Mouse (Mus musculus) cerebellum, adult 11-12 months (tissue): ENCODE measurements around the gene Zbed5.
A peak's percentile ranks its signal among the peaks of the same experiment; 100 is the strongest.
"Not testable (repeated sequence)": the region's sequence is repeated elsewhere in the genome, so short reads cannot be mapped to it uniquely, and the experiment has no call there.

Experiments used
- DNase-seq: peaks from one replicate; pipeline ENCODE4 v3.0.0; 2022

Zbed5 gene

GRCm38 (mm10) chr5:129895198-129896088 lies at the start of gene Zbed5:
Gene Zbed5 (plus strand): TSS chr5:129895723.
- peak; percentile 83 for DNase-seq

GRCm38 (mm10) chr5:129846752-129847557 lies 48.6 kb upstream of the Zbed5 start, which contains the start of gene Sumf2:
Gene Sumf2 (plus strand): TSS chr5:129846986.
- peak; percentile 95 for DNase-seq

DNA sequence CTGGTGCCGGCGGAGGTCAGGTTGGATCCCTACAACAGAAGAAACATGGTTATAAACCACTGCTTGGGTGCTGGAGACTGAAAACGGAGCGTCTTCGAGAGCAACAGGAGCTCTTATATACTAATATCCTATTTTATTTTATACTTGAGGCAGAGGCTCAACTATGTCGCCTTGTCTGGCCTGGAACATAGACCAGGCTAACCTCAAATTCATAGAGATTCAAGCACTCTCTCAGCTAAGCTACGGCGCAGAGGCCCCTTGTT lies 48.0 kb upstream of the Zbed5 start:
- DNase-seq: no peak

GRCm38 (mm10) chr5:129855163-129855562 lies 40.4 kb upstream of the Zbed5 start:
- DNase-seq: no peak

DNA sequence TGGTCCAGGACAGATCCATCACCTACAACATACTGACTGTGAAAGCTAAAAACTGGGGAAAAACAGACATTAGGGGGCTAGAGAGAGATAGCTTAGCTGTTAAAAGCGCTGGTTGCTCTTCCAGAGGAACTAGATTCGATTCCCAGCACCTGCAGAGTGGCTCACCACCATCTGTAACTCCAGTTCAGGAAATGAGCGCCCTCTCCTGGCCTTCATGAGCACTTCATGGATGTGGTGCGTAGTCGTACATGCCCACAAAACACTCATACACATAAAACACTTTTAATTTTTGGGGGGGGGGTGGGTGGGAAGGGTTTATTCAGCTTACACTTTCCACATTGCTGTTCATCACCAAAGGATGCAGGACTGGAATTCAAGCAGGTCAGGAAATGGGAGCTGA lies 39.1 kb upstream of the Zbed5 start:
- no peak for DNase-seq

- no peak for DNase-seq
These were observed 33.2 kb upstream of the Zbed5 start for GRCm38 (mm10) chr5:129862325-129862724.

DNA sequence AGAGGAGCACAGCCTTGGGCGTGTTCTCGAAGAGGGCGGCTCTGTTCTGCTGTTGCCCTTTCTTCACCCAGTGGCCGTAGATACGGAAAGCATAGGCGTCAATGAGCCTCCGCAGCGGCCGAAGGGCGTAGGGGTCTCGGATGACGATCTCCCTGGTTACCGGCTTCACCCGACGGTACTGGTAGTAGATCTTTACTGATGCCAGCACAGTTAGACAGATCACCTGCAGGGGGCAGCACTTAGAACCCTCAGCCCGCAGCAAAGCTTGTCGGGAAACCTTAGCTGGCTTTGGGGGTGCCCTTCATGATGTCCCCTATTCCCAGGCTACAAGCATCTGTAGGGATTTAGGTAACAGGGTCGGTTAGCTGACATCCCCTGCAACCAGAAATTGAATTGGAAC lies 31.1 kb upstream of the Zbed5 start:
- no peak for DNase-seq

DNA sequence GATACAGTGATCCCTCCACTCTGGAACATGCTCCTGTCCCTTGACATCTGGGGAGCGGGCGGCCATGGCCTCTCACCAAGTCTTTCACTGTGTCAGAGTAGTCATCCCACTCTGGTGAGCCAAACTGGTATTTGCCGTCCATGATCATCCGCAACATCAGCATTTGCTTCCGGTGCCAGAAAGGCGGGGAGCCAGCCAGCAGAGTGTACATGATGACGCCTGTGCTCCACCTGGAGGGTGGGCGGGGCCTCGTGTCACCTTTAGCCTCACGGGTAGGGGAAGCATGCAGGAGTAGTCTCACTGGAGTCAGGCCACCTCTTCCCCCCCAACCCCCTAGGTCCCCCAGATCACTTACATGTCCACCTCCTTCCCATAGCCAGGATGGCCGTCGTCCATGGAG lies 29.7 kb upstream of the Zbed5 start:
- DNase-seq: no peak

DNA sequence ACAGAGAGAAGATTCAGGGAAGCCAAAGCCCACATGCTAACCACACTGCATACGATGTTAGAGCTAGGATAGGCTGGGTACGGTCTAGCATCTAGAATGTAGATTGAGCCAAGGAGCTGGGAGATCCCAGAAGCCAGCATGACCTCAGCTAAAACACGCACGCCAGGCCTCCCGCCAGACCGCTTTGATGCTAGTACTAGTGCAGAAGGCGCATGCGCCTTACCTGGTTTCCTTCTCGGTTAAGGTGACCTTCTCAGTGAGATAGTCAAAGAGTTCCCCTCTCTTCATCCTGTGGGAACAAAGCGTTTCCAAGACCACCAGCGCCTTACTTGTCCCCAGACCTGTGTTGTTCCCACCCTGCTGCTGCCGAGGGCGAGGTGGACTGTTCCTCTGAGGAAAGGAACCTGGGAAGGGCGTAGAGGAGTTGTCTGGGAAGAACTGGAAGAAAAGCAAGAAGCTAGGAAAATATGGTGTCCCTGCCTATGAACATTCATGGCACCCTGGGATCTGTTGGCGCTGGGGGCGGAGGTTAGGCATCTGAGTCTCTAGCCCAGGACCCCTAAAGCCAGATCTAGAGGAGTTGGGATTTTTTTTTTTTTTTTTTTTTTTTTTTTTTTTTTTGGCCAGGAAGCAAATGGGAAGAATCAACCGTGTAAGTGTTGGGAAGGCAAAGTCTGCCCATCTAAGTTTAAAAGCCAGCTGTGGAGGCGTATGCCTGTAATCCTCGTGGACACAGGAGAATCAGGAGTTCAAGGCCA lies 26.1 kb upstream of the Zbed5 start:
- DNase-seq: no peak

GRCm38 (mm10) chr5:129871238-129871637 lies 24.3 kb upstream of the Zbed5 start:
- DNase-seq: no peak

GRCm38 (mm10) chr5:129873942-129874341 lies 21.6 kb upstream of the Zbed5 start:
- DNase-seq: no peak

GRCm38 (mm10) chr5:129875098-129875497 lies 20.4 kb upstream of the Zbed5 start:
- no peak for DNase-seq

DNA sequence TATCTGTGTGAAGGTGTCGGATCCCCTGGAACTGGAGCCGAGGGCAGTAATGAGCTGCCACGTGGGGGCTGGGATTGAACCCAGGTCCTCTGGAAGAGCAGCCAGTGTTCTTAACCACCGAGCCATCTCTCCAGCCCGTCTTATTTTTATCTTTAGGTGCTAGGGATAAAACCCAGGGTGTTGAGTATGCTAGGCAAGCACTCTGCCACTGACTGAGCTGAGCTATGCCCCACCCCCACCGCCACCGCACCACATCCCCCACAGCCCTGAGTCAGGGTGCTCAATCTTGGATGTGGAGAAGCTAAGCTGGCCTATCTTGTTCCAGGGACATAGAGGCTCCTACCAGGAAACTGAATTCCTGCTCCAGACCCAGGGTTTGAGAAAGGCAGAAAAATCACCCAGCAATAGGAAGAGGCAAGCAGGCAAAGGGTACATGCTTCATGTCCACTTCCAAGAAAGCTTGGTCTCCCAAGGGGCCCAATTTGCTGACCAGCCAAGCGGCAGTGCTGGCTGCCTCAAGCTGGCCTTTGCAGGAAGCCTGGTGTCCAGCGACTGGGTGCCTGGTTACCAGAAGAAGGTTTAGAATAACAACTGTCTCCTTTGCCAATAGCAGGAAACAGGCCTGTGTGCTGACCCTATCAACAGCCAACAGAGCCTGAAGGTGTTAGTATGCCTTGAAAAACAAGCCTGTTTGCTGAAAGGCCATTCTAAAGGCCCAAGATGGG lies 17.6 kb upstream of the Zbed5 start:
- no peak for DNase-seq

- peak; percentile 32 for DNase-seq
These were observed 16.6 kb upstream of the Zbed5 start for GRCm38 (mm10) chr5:129878946-129879345.

DNA sequence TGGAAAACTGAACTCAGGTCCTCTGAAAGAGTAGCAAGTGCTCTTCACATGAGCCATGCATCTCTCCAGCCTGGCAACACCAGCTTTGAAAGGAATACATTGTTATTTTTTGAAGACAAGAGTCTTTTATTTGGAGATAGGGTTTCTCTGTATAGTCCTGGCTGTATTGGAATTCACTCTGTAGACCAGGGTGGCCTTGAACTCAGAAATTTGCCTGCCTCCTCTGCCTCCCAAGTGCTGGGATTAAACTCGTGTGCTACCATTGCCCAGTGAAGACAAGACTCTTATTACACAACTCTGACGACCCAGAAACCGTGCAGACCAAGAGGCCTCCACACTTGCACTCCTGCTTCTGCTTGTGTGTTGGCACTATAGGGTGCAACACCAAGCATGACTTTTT lies 15.6 kb upstream of the Zbed5 start:
- DNase-seq: no peak

DNA sequence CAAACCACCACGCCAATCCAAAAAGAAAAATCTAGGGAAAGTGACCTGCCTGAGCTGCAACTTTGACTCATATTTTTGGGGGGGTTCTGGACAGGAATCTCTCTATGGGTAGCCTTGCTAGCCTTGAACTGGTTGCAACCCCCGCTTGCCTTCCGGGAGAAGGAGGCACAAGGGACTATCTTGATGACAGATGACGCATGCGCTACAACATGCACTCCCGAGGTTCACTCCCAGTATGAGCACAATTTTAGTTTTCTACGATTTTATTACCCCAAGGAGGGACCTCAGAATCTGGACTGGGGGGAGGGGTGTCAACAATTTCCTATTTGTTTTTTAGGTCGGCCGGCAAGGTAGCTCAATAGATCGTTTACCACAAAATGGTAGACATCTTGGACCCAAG lies 9.3 kb upstream of the Zbed5 start:
- no peak for DNase-seq

DNA sequence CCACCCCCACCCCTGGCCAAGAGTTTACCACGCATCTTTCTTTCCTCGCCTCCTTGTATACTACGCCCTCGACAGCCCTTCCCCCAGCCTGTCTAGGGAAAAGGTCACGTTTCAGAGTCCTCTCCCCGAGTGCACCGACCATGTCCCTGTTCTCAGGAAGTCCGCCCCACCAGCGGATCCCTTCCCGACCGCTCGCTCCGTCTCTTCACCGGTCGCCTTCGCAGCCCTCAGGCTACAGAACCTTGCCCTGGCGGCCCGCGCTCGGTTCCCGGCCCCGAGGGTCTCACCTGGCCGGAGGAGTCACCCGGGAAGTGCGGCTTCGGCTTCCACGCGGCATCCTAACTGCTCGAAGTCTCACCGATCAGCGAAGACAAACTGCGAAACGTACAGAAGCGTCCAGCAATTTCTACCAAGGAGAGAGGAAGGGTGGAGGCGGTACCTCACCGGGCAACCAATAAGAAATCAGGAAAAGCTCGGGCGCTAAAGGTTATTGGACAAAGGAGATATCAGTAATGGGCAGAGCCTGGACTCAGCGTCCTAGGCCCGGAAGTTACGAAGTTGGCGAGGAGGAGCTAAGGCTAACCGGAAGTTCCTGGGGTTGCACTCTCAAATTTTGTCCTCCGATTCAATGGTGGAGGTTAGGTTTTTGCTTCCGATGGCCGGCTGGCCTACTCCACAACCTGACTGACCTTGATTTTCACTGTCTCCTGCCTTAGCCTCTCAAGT lies 8.4 kb upstream of the Zbed5 start, which contains the start of gene Chchd2:
Gene Chchd2, minus strand, starts transcription at position 560 of the 726 bp plus-strand sequence.
- peak; percentile 96 for DNase-seq

DNA sequence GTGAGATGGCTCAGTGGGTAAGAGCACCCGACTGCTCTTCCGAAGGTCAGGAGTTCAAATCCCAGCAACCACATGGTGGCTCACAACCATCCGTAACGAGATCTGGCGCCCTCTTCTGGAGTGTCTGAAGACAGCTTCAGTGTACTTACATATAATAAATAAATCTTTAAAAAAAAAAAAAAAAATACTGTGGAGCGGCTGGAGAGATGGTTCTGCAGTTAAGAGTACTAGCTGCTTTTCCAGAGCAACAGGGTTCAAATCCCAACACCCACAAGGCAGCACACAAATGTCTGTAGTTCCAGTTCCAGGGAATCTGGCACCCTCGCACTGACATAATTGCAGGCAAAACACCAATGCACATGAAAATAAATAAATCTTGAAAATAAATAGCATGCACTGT lies 5.1 kb upstream of the Zbed5 start:
- DNase-seq: not testable (repeated sequence)

DNA sequence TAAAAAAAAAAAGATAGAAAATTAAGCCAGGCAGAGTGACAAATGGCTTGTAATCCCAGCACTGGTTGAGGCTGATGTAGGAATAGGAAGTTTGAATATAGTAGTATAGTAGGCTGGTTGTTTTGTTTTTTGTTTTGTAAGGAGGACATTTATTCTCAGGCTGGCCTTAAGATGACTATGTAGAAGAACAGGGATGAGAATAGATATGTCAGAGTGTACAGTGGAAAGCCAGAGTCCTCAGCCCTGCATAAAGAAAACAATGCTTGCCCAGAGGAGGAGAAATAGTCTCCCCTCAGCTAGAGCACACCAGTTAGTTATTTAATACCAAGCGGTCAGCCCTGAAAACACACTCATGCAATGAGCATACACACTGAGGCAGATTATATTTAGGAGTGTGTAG lies 2.9 kb downstream of the Zbed5 start, which contains the start of gene Phkg1:
Gene Phkg1, minus strand, starts transcription at position 101 of the 400 bp plus-strand sequence.
- DNase-seq: no peak

GRCm38 (mm10) chr5:129907775-129908174 lies 12.3 kb downstream of the Zbed5 start:
- no peak for DNase-seq

GRCm38 (mm10) chr5:129908242-129908965 lies 12.9 kb downstream of the Zbed5 start, which contains the start of gene Nupr1l:
Gene Nupr1l (plus strand): TSS chr5:129908540.
- DNase-seq: peak; percentile 81
